Mouse (Mus musculus): ENCODE results near the gene Kcnk13. TPM values are rescaled to one million over a fixed set of nuclear protein-coding genes. Genes with fewer than 3 reads are reported as not detected.

Kcnk13 gene
- polyA plus RNA-seq, 1 experiment from 2014 or later = 0.45 TPM

- Histone ChIP-seq H3K4me2 (replicated peaks; ENCODE audit: low read depth) (no peak overlapping the region), H3K27me3 (ENCODE audit: control insufficient read depth, insufficient read depth, low read length) (no peaks in the 10 kb centered on the region), H3K4me3 (ENCODE audit: low read depth, low read length) (no peak overlapping the region), H3K27ac (replicated peaks) (no peak overlapping the region), H3K9me3 (ENCODE audit: control insufficient read depth, low read length) (no peaks in the 10 kb centered on the region), H3K4me1 (replicated peaks; ENCODE audit: control insufficient read depth, insufficient read depth) (no peaks in the 10 kb centered on the region), H3K36me3 (ENCODE audit: control insufficient read depth, insufficient read depth, low read length) (no peaks in the 10 kb centered on the region), H3K9ac (ENCODE audit: low read length) (no peak overlapping the region)
- DNase-seq (ENCODE audit: low spot score) = no peak
- WGBS = 94% methylated on average over 3 of the region's 3 CpGs
- TF ChIP-seq CTCF (IDR thresholded peaks at IDR 0.05; ENCODE audit: low read depth) = no peak
- TF ChIP-seq EP300 (optimal IDR thresholded peaks at IDR 0.05) = no peak
- ATAC-seq (ENCODE audit: low FRiP score, low TSS enrichment) = no peak
Observed at GRCm38 (mm10) chr12:100088026-100088425, 123.7 kb downstream of the Kcnk13 start.

GRCm38 (mm10) chr12:100089265-100089664, 125.0 kb downstream of the Kcnk13 start:
- H3K4me1 ChIP-seq (replicated peaks; ENCODE audit: control insufficient read depth, insufficient read depth) = no peaks in the 10 kb centered on the region
- no peak overlapping the region for H3K9ac ChIP-seq (ENCODE audit: low read length)
- no peak for ATAC-seq (ENCODE audit: low FRiP score, low TSS enrichment)
- H3K27ac ChIP-seq (replicated peaks) = no peak overlapping the region
- no peaks in the 10 kb centered on the region for H3K9me3 ChIP-seq (ENCODE audit: control insufficient read depth, low read length)
- TF ChIP-seq EP300 (optimal IDR thresholded peaks at IDR 0.05) (no peak), CTCF (IDR thresholded peaks at IDR 0.05; ENCODE audit: low read depth) (no peak)
- H3K36me3 ChIP-seq (ENCODE audit: control insufficient read depth, insufficient read depth, low read length) = no peaks in the 10 kb centered on the region
- no peak overlapping the region for H3K4me3 ChIP-seq (ENCODE audit: low read depth, low read length)
- no peak overlapping the region for H3K4me2 ChIP-seq (replicated peaks; ENCODE audit: low read depth)
- DNase-seq (ENCODE audit: low spot score) = no peak
- 78% methylated on average over 5 of the region's 5 CpGs for WGBS
- H3K27me3 ChIP-seq (ENCODE audit: control insufficient read depth, insufficient read depth, low read length) = no peaks in the 10 kb centered on the region

- ATAC-seq (ENCODE audit: low FRiP score, low TSS enrichment) (no peak), DNase-seq (ENCODE audit: low spot score) (no peak)
- WGBS = 84% methylated on average over 4 of the region's 4 CpGs
- TF ChIP-seq CTCF (IDR thresholded peaks at IDR 0.05; ENCODE audit: low read depth) (no peak), EP300 (optimal IDR thresholded peaks at IDR 0.05) (no peak)
- Histone ChIP-seq H3K9me3 (ENCODE audit: control insufficient read depth, low read length) (no peaks in the 10 kb centered on the region), H3K36me3 (ENCODE audit: control insufficient read depth, insufficient read depth, low read length) (no peaks in the 10 kb centered on the region), H3K4me1 (replicated peaks; ENCODE audit: control insufficient read depth, insufficient read depth) (no peaks in the 10 kb centered on the region), H3K4me3 (ENCODE audit: low read depth, low read length) (no peak overlapping the region), H3K27me3 (ENCODE audit: control insufficient read depth, insufficient read depth, low read length) (no peaks in the 10 kb centered on the region), H3K9ac (ENCODE audit: low read length) (no peak overlapping the region), H3K27ac (replicated peaks) (no peak overlapping the region), H3K4me2 (replicated peaks; ENCODE audit: low read depth) (no peak overlapping the region)
Observed at GRCm38 (mm10) chr12:100090750-100091149, 126.5 kb downstream of the Kcnk13 start.

- WGBS = 80% methylated on average over 11 of the region's 11 CpGs
Observed at GRCm38 (mm10) chr12:100093046-100093445, 128.7 kb downstream of the Kcnk13 start.

GRCm38 (mm10) chr12:100099971-100100706, 135.8 kb downstream of the Kcnk13 start:
- Histone ChIP-seq H3K9ac (ENCODE audit: low read length) (no peak overlapping the region), H3K4me1 (replicated peaks; ENCODE audit: control insufficient read depth, insufficient read depth) (no peaks in the 10 kb centered on the region), H3K9me3 (ENCODE audit: control insufficient read depth, low read length) (no peaks in the 10 kb centered on the region), H3K27me3 (ENCODE audit: control insufficient read depth, insufficient read depth, low read length) (no peaks in the 10 kb centered on the region), H3K36me3 (ENCODE audit: control insufficient read depth, insufficient read depth, low read length) (no peaks in the 10 kb centered on the region), H3K4me3 (ENCODE audit: low read depth, low read length) (no peak overlapping the region), H3K27ac (replicated peaks) (no peak overlapping the region), H3K4me2 (replicated peaks; ENCODE audit: low read depth) (no peak overlapping the region)
- 32% methylated on average over 3 of the region's 3 CpGs for WGBS
- TF ChIP-seq CTCF (IDR thresholded peaks at IDR 0.05; ENCODE audit: low read depth) (peak; percentile 6; the same call in 1 of the 2 replicates), EP300 (optimal IDR thresholded peaks at IDR 0.05) (no peak)
- ATAC-seq (ENCODE audit: low FRiP score, low TSS enrichment) (0 out of 2 replicates have a peak, but pooled peaks have one; percentile 20), DNase-seq (ENCODE audit: low spot score) (no peak)

More at GRCm38 (mm10) chr12:100093046-100093445, 128.7 kb downstream of the Kcnk13 start:
- TF ChIP-seq EP300 (optimal IDR thresholded peaks at IDR 0.05) (no peak), CTCF (IDR thresholded peaks at IDR 0.05; ENCODE audit: low read depth) (no peak)
- H3K27me3 ChIP-seq (ENCODE audit: control insufficient read depth, insufficient read depth, low read length) = no peaks in the 10 kb centered on the region
- H3K36me3 ChIP-seq (ENCODE audit: control insufficient read depth, insufficient read depth, low read length) = no peaks in the 10 kb centered on the region
- ATAC-seq (ENCODE audit: low FRiP score, low TSS enrichment) (no peak), DNase-seq (ENCODE audit: low spot score) (no peak)
- no peaks in the 10 kb centered on the region for H3K4me1 ChIP-seq (replicated peaks; ENCODE audit: control insufficient read depth, insufficient read depth)
- H3K27ac ChIP-seq (replicated peaks) = no peak overlapping the region
- H3K9ac ChIP-seq (ENCODE audit: low read length) = no peak overlapping the region
- H3K4me2 ChIP-seq (replicated peaks; ENCODE audit: low read depth) = no peak overlapping the region
- no peaks in the 10 kb centered on the region for H3K9me3 ChIP-seq (ENCODE audit: control insufficient read depth, low read length)
- no peak overlapping the region for H3K4me3 ChIP-seq (ENCODE audit: low read depth, low read length)

- 46% methylated on average over 3 of the region's 3 CpGs for WGBS
- Histone ChIP-seq H3K27me3 (ENCODE audit: control insufficient read depth, insufficient read depth, low read length) (no peaks in the 10 kb centered on the region), H3K36me3 (ENCODE audit: control insufficient read depth, insufficient read depth, low read length) (no peaks in the 10 kb centered on the region), H3K4me1 (replicated peaks; ENCODE audit: control insufficient read depth, insufficient read depth) (0 out of 2 replicates have a peak, but pooled peaks cover under 1% of the 10 kb centered on the region), H3K4me2 (replicated peaks; ENCODE audit: low read depth) (no peak overlapping the region), H3K27ac (replicated peaks) (no peak overlapping the region), H3K9ac (ENCODE audit: low read length) (no peak overlapping the region), H3K9me3 (ENCODE audit: control insufficient read depth, low read length) (no peaks in the 10 kb centered on the region), H3K4me3 (ENCODE audit: low read depth, low read length) (no peak overlapping the region)
- ATAC-seq (ENCODE audit: low FRiP score, low TSS enrichment) (no peak), DNase-seq (ENCODE audit: low spot score) (no peak)
- TF ChIP-seq CTCF (IDR thresholded peaks at IDR 0.05; ENCODE audit: low read depth) = no peak
- no peak for TF ChIP-seq EP300 (optimal IDR thresholded peaks at IDR 0.05)
Observed at GRCm38 (mm10) chr12:100100707-100101030, 136.4 kb downstream of the Kcnk13 start.
